Mouse (Mus musculus) thymus, adult 2 months (tissue): ENCODE measurements around the gene Tbx3. TPM values are rescaled to one million over a fixed set of nuclear protein-coding genes. Genes with fewer than 3 reads are reported as not detected.

Experiments used
- DNase-seq: peaks from one replicate; pipeline ENCODE4 v3.0.0; 2021
- H3K27ac ChIP-seq: fragments of 200-500 bp; 2 replicates; pipeline ENCODE4 v1.5.1; 2012; ENCODE audit warnings: low read length, control low read depth; ENCODE audit not compliant: control insufficient read depth, insufficient read depth
- H3K27me3 ChIP-seq: fragments of 200-500 bp; 2 replicates; pipeline ENCODE4 v1.6.1; 2012; ENCODE audit warnings: mild to moderate bottlenecking, low read length, moderate library complexity, mixed read lengths; ENCODE audit not compliant: control insufficient read depth, insufficient read depth
- H3K36me3 ChIP-seq: fragments of 200-500 bp; 2 replicates; pipeline ENCODE4 v1.6.1; 2012; ENCODE audit warnings: mild to moderate bottlenecking, low read length, moderate library complexity; ENCODE audit not compliant: control insufficient read depth, insufficient read depth
- H3K4me1 ChIP-seq: fragments of 200-500 bp; replicated peaks from 2 replicates; pipeline ENCODE4 v1.6.1; 2012; ENCODE audit warnings: low read length; ENCODE audit not compliant: control insufficient read depth, insufficient read depth
- H3K4me3 ChIP-seq: fragments of 200-500 bp; 2 replicates; pipeline ENCODE4 v1.5.1; 2012; ENCODE audit warnings: mild to moderate bottlenecking, low read length, control low read depth, moderate library complexity; ENCODE audit not compliant: control insufficient read depth, insufficient read depth
- CTCF ChIP-seq: fragments of 200-500 bp; IDR thresholded peaks from 2 replicates; pipeline ENCODE4 v1.5.1; 2012; ENCODE audit warnings: mild to moderate bottlenecking, control low read depth, low read length, moderate library complexity, borderline replicate concordance; ENCODE audit not compliant: control insufficient read depth, poor library complexity, insufficient read depth; ENCODE audit errors: extremely low read depth
- POLR2A ChIP-seq: fragments of 200-500 bp; IDR thresholded peaks from 2 replicates; pipeline ENCODE4 v1.6.1; 2012; ENCODE audit warnings: mild to moderate bottlenecking, low read length, control low read depth, moderate library complexity; ENCODE audit not compliant: control insufficient read depth, poor library complexity, insufficient read depth; ENCODE audit errors: extremely low read depth
- WGBS: fragments of 180-500 bp; shearing (Covaris S2); methylation state at CpG from one replicate; pipeline ENCODE4 v1.1.7; 2018; 5-methylcytosine and 5-hydroxymethylcytosine counted together
- polyA plus RNA-seq: library from polyadenylated mRNA; depleted of rRNA; stranded (reverse); fragments of >200 nt; gene quantifications from 2 replicates; pipeline ENCODE4 v1.2.3, GENCODE M21; 2012

Gene Tbx3
- polyA plus RNA-seq, 1 experiment: 2.1 TPM

GRCm38 (mm10) chr5:119659041-119659440, 11.4 kb upstream of the Tbx3 start:
- Histone ChIP-seq H3K36me3 (no peaks in the 10 kb centered on the region), H3K27me3 (peaks cover 21% of the 10 kb centered on the region), H3K4me1 (no peaks in the 10 kb centered on the region), H3K4me3 (no peak overlapping the region), H3K27ac (no peak overlapping the region)
- no peak for DNase-seq
- no peak for TF ChIP-seq CTCF
- TF ChIP-seq POLR2A: no peak
- 3% methylated on average over 3 of the region's 3 CpGs for WGBS

DNA sequence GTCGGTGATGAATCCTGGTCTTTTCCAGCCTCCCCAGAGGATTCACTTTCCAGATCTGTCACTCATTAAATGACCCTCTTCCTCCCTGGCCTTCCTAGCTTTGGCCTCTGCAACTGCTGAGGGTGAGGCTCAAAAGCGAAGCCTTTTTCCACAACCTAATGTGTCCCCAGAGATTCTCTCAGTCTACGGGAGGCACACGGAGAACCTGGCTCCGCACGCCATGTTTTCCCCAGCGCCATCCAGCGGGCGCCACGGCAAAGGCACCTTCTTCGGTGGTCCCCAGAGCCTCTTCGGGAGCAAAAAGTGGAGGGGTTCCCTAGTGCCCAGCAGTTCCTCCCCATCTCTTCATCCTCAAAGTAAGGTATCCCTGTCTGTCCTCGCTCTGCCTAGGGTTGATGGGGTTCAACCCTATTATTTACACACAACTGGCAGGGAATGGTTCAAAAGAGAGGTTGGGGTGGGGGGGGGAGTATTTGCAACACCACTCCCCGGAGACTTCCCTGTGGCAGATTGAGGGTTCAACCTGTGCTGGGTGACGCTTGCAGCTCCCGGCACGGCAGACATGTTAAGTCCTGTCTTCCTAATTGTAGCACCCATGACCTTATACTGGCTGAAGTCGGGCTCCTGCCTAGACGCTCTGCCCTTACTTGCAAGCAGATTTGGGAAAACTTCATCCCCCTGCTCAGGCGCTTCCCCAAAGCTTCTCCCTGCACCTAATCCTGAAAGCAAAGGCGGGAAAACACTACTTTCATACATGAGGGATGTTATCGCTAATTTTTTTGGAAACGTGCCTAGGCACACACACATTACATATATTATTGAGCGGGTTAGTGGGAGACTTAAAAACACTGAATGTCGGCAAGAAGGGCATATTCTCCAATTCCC, 9.7 kb upstream of the Tbx3 start:
- H3K36me3 ChIP-seq: no peaks in the 10 kb centered on the region
- 12% methylated on average over 25 of the region's 25 CpGs for WGBS
- no peak overlapping the region for H3K27ac ChIP-seq
- DNase-seq: no peak
- no peaks in the 10 kb centered on the region for H3K4me1 ChIP-seq
- H3K27me3 ChIP-seq: peaks cover 16% of the 10 kb centered on the region
- TF ChIP-seq CTCF (no peak), POLR2A (no peak)
- no peak overlapping the region for H3K4me3 ChIP-seq

DNA sequence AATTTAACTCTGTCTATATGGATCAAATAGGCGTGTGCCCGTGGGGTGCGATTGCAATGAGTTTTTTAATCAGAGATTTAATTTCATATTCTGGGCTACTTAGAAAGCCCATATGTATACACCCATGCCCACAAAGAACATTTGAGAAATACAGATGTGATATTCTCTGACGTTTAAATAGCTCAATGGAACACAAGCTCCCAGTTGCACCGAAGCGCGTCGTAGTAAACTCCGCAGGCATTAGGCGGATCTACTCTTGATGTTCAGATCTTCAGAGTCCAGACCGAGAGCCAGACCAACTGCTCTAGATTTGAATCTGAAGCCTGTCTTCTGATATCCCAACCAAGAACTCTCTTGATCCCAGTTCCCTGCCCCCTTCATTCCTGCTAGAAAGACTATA, 9.0 kb upstream of the Tbx3 start:
- WGBS: 16% methylated on average over 11 of the region's 11 CpGs
- peaks cover 16% of the 10 kb centered on the region for H3K27me3 ChIP-seq

DNA sequence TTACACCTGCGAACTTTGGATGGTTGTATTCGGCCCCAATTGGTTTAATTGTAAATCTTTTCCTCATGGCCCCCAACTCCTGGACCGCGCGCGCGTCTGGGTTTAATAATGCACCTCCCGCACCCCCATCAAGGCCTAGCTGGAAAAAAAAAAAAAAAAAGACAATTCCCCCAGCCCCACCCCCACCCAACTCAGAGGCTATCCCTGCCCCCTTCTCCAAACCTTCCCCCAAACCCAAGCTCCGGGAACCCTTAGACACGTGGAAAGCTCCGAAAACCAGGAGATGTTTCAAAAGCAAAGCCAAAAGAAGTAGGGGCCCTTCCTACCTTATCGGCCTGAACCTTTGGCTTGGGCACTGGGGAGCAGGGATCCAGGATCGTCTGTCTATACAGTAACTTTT, 8.1 kb upstream of the Tbx3 start:
- H3K27me3 ChIP-seq: peaks cover 12% of the 10 kb centered on the region
- no peak overlapping the region for H3K4me3 ChIP-seq
- no peak overlapping the region for H3K27ac ChIP-seq
- no peaks in the 10 kb centered on the region for H3K36me3 ChIP-seq
- WGBS: 15% methylated on average over 13 of the region's 13 CpGs
- H3K4me1 ChIP-seq: no peaks in the 10 kb centered on the region
- no peak for DNase-seq
- TF ChIP-seq POLR2A (no peak), CTCF (no peak)

More for the DNA sequence above, 9.0 kb upstream of the Tbx3 start:
- no peak overlapping the region for H3K27ac ChIP-seq
- no peak for DNase-seq
- H3K4me1 ChIP-seq: no peaks in the 10 kb centered on the region
- TF ChIP-seq CTCF (no peak), POLR2A (no peak)
- H3K4me3 ChIP-seq: no peak overlapping the region
- no peaks in the 10 kb centered on the region for H3K36me3 ChIP-seq

GRCm38 (mm10) chr5:119662731-119663130, 7.7 kb upstream of the Tbx3 start:
- Histone ChIP-seq H3K4me1 (no peaks in the 10 kb centered on the region), H3K36me3 (no peaks in the 10 kb centered on the region), H3K27ac (no peak overlapping the region), H3K27me3 (peaks cover 12% of the 10 kb centered on the region), H3K4me3 (no peak overlapping the region)
- TF ChIP-seq POLR2A: no peak
- no peak for DNase-seq
- 5% methylated on average over 12 of the region's 12 CpGs for WGBS

DNA sequence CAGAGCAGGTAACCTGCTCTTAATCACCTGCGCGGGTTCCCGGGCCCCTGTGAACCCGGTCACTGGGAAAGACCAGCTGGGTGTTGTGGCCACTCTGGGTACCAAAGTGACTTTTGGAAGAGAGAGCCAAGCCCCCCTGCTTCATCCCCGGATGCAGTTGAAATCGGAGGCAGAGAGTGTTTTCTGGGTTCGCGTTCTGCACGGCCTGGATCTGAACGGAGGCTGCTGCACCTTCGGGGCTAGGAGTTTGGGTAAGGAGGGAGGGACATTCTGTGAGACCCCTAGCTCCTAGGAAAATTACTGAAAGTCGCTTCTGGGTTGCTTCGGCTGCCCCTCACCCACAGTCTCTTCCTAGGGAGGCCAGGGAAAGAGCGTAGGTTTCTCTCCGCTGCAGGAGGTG, 7.2 kb upstream of the Tbx3 start:
- no peaks in the 10 kb centered on the region for H3K36me3 ChIP-seq
- H3K27me3 ChIP-seq: peaks cover 12% of the 10 kb centered on the region
- no peak overlapping the region for H3K4me3 ChIP-seq
- 11% methylated on average over 15 of the region's 15 CpGs for WGBS
- TF ChIP-seq CTCF (no peak), POLR2A (no peak)
- DNase-seq: no peak
- no peak overlapping the region for H3K27ac ChIP-seq
- no peaks in the 10 kb centered on the region for H3K4me1 ChIP-seq
